Mouse (Mus musculus) naive thymus-derived CD4-positive, alpha-beta T cell, adult 5 months (primary cell): ENCODE data around the gene Zfp335. TPM values are rescaled to one million over a fixed set of nuclear protein-coding genes. Genes with fewer than 3 reads are reported as not detected.

Source experiments
- polyA plus RNA-seq: library from polyadenylated mRNA; unstranded; fragments of 100-300 nt; shearing (Covaris generic); gene quantifications from one replicate; pipeline ENCODE4 v1.2.1, GENCODE M21; 2017

Gene Zfp335
- 48.9 TPM for polyA plus RNA-seq

GRCm38 (mm10) chr2:164911086-164912048, at the start of gene Zfp335:
Zfp335 (minus strand) TSS chr2:164911757.

GRCm38 (mm10) chr2:164960716-164961441, 49.3 kb upstream of the Zfp335 start, which contains the start of gene Slc12a5:
Slc12a5 (plus strand) TSS chr2:164960802.

GRCm38 (mm10) chr2:164940140-164940830, 28.7 kb upstream of the Zfp335 start, which contains the start of gene Mmp9:
Mmp9 (plus strand) TSS chr2:164940780.

GRCm38 (mm10) chr2:164879228-164879567, 32.4 kb downstream of the Zfp335 start, which contains the start of gene Pcif1:
Pcif1 (plus strand) TSS chr2:164879304.

DNA sequence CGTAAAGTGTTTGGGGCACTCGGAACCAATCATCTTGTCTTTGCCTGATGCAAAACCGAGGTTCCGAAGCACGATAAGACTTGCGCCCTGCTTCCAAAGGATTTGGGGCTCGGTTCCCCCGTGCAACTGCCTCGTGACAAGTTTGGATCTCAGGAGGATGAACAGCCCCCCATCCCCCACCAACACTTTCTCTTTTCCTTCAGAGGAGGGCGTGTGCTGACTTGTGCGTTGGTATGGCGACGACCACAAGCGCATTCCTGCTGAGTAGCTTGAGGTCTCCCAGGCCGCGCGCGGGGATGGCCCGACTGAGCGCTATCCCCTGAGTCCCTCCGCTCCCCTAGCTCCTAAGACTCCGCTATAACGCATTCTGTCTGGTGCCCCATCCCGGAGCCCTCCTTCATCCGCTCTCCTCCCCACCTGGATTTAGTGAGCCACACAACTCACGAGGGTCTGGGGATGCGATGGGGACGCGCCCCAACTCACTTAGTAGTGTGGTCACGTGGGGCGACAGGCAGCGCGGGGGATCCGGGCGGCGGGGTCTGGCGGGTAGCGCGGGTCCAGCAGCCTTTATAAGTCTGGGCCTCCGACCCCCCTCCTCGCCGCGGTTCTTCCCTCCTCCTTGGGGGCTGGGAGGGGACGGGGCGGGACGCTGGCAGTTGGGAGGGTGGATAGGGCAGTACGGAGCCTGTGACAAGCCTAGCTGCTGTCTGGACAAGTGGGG, 54.3 kb downstream of the Zfp335 start, which contains the start of gene Pltp:
Gene Pltp, minus strand, starts transcription at position 611 of the 721 bp plus-strand sequence.

Other genes with a start within 250 kb of the Zfp335 start
- gene Wfdc11, start 237.7 kb downstream of the Zfp335 start, polyA plus RNA-seq = not detected
- not detected for gene Wfdc13, start 226.7 kb downstream of the Zfp335 start, polyA plus RNA-seq
- gene Spint4, start 213.3 kb downstream of the Zfp335 start, polyA plus RNA-seq = not detected
- not detected for gene Spint5, start 196.5 kb downstream of the Zfp335 start, polyA plus RNA-seq
- gene Wfdc3, start 165.8 kb downstream of the Zfp335 start, polyA plus RNA-seq = not detected
- 68.5 TPM for gene Dnttip1, start 165.8 kb downstream of the Zfp335 start, polyA plus RNA-seq
- gene Ube2c, start 141.9 kb downstream of the Zfp335 start, polyA plus RNA-seq = 0.45 TPM
- gene Tnnc2, start 131.8 kb downstream of the Zfp335 start, polyA plus RNA-seq = not detected
- gene Snx21, start 125.9 kb downstream of the Zfp335 start, polyA plus RNA-seq = 5.0 TPM
- 24.1 TPM for gene Acot8, start 106.9 kb downstream of the Zfp335 start, polyA plus RNA-seq
- gene Zswim3, start 106.7 kb downstream of the Zfp335 start, polyA plus RNA-seq = 2.2 TPM
- gene Zswim1, start 89.1 kb downstream of the Zfp335 start, polyA plus RNA-seq = 21.6 TPM
- gene Spata25, start 83.2 kb downstream of the Zfp335 start, polyA plus RNA-seq = not detected
- 109 TPM for gene Ctsa, start 78.9 kb downstream of the Zfp335 start, polyA plus RNA-seq
- 1.9 TPM for gene Neurl2, start 78.3 kb downstream of the Zfp335 start, polyA plus RNA-seq
- 0.31 TPM for gene Pltp, start 54.0 kb downstream of the Zfp335 start, polyA plus RNA-seq
- gene Pcif1, start 32.5 kb downstream of the Zfp335 start, polyA plus RNA-seq = 160 TPM
- gene Mmp9, start 29.0 kb upstream of the Zfp335 start, polyA plus RNA-seq = not detected
- gene Slc12a5, start 49.0 kb upstream of the Zfp335 start, polyA plus RNA-seq = not detected
- 48.6 TPM for gene Ncoa5, start 123.1 kb upstream of the Zfp335 start, polyA plus RNA-seq
- 0.36 TPM for gene Cd40, start 143.9 kb upstream of the Zfp335 start, polyA plus RNA-seq
- not detected for gene 1700025C18Rik, start 179.0 kb upstream of the Zfp335 start, polyA plus RNA-seq